Mouse (Mus musculus): ENCODE measurements around the gene Dr1. TPM values are rescaled to one million over a fixed set of nuclear protein-coding genes. Genes with fewer than 3 reads are reported as not detected.
"Not testable (repeated sequence)": the region's sequence is repeated elsewhere in the genome, so short reads cannot be mapped to it uniquely, and the experiment has no call there.

The Dr1 gene
- 10 to 100 TPM; 33.9 to 34.8 TPM for total RNA-seq (2021)
- long read RNA-seq, experiment 1, transcript Dr1-201 (3 exons, 3,085 nt) = major isoform, 42 of 42 reads
- long read RNA-seq, experiment 1, partial matches to known transcripts = 0 of 42 reads
- long read RNA-seq, experiment 1, other reads (novel, unspliced or antisense) = 0 of 42 reads
- long read RNA-seq, experiment 2, transcript Dr1-201 (3 exons, 3,085 nt) = major isoform, 30 of 34 reads
- long read RNA-seq, experiment 2, partial matches to known transcripts = 3 of 34 reads
- long read RNA-seq, experiment 2, other reads (novel, unspliced or antisense) = 1 of 34 reads

GRCm38 (mm10) chr5:108268127-108269062 is at the start of gene Dr1:
Gene Dr1, plus strand, starts transcription at chr5:108268897.
- DNase-seq (ENCODE audit: extremely low spot score in 1 of 2, low spot score in 2 of 2) = peak; percentile 86 to 87
- no peak for TF ChIP-seq CTCF (IDR thresholded peaks at IDR 0.05)
- Histone ChIP-seq H3K4me3 (peak within 1 kb of the TSS; percentile 61), H3K27ac (peak within 1 kb of the TSS; percentile 95)
- intact Hi-C loops (cut with DNase I) = loop anchor here (2.0 to 10.0 kb wide), 4 partner anchors 44 to 364 kb away; partner anchors contain the start of genes Ccdc18, Mtf2, Pigg and Rpl5

DNA sequence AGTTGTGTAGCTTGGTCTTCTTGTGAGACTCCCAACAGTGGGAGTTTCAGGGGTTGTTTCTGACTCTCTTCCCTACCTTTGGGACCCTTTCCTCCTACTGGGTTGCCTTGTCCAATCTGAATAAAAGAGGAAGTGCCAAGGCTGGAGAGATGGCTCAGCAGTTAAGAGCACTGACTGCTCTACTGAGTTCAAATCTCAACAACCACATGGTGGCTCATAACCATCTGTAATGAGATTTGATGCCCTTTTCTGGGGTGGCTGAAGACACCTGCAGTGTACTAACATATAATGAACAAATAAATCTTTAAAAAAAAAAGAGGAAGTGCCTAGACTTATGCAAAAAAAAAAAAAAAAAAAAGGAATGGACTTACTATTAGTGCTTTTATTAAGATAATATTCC is 44.6 kb upstream of the Dr1 start:
- no peak for DNase-seq (ENCODE audit: extremely low spot score in 1 of 2, low spot score in 2 of 2)
- no peak for TF ChIP-seq CTCF (IDR thresholded peaks at IDR 0.05)
- intact Hi-C loops (cut with DNase I) = no loop called here
- no peak overlapping the region for H3K27ac ChIP-seq
- no peak overlapping the region for H3K4me3 ChIP-seq

- intact Hi-C loops (cut with DNase I) = no loop called here
- no peak for DNase-seq (ENCODE audit: extremely low spot score in 1 of 2, low spot score in 2 of 2)
- TF ChIP-seq CTCF (IDR thresholded peaks at IDR 0.05) = no peak
- no peak overlapping the region for H3K4me3 ChIP-seq
- H3K27ac ChIP-seq = no peak overlapping the region
Measured at GRCm38 (mm10) chr5:108226159-108226558, 42.5 kb upstream of the Dr1 start.

DNA sequence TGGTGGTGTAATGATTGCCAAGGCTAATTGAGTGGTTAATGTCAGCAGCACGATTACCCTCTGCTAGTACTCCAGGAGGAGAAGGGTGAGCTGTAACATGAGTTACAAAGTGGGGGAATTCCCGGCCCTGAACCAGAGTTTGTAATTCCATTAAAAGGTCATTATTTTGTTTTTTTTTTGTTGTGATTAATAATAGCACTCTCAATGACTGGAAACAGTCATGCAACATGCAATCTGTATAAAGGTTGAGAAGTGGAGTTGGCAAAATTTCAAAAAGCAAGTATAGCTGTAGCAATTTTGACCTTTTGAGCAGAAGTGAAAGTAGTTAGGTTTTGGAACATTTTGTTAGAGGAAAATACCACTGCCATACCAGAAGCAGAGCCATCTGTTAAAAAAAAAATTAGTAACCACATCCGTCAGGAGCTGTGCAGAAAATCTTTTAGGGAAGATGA is 22.4 kb upstream of the Dr1 start:
- TF ChIP-seq CTCF (IDR thresholded peaks at IDR 0.05) = no peak
- Histone ChIP-seq H3K4me3 (no peak overlapping the region), H3K27ac (no peak overlapping the region)
- DNase-seq (ENCODE audit: extremely low spot score in 1 of 2, low spot score in 2 of 2) = no peak
- intact Hi-C loops (cut with DNase I) = no loop called here

DNA sequence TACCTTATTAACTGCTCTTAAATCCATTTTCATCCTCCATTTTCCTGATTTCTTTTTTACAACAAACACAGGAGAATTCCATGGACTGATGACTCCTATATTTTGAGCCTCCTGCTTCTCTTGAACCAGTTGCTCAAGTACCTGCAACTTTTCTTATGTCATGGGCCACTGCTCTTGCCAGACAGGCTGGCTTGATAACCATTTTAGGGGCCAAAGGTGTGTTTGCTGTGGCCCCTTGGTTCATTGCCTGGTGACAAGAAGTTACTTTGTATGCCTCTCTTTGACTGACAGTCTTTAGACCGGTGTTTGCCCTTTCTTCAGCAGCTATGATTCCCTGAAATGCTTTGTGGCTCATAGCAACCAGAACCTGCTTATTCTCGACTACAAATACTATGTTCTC is 18.7 kb upstream of the Dr1 start:
- intact Hi-C loops (cut with DNase I) = no loop called here
- H3K27ac ChIP-seq = no peak overlapping the region
- DNase-seq (ENCODE audit: extremely low spot score in 1 of 2, low spot score in 2 of 2) = no peak
- no peak overlapping the region for H3K4me3 ChIP-seq
- TF ChIP-seq CTCF (IDR thresholded peaks at IDR 0.05) = no peak

- Histone ChIP-seq H3K4me3 (no peak overlapping the region), H3K27ac (no peak overlapping the region)
- intact Hi-C loops (cut with DNase I) = no loop called here
- no peak for DNase-seq (ENCODE audit: extremely low spot score in 1 of 2, low spot score in 2 of 2)
- TF ChIP-seq CTCF (IDR thresholded peaks at IDR 0.05) = no peak
Measured at GRCm38 (mm10) chr5:108255259-108255658, 13.4 kb upstream of the Dr1 start.

GRCm38 (mm10) chr5:108262722-108263121 is 6.0 kb upstream of the Dr1 start:
- DNase-seq (ENCODE audit: extremely low spot score in 1 of 2, low spot score in 2 of 2) = peak in 1 of 2 experiments; percentile 17

DNA sequence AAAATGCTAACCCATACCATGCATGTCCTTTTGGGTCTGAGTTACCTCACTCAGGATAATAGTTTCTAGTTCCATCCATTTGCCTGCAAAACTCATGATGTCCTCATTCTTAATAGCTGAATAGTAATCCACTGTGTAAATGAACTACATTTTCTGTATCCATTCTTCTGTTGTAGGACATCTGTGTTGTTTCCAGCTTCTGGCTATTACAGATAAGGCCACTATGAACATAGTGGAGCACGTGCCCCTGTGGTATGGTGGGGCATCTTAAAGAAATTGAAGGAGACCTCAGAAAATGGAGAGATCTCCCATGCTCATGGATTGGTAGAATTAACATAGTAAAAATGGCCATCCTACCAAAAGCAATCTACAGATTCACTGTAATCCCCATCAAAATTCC is 4.9 kb upstream of the Dr1 start:
- H3K27ac ChIP-seq; H3K4me3 ChIP-seq; DNase-seq (ENCODE audit: extremely low spot score in 1 of 2, low spot score in 2 of 2): not testable (repeated sequence)
- intact Hi-C loops (cut with DNase I) = loop anchor here (10.0 kb wide), 2 partner anchors 199 to 359 kb away; partner anchors contain the start of genes Mtf2 and Rpl5

More at GRCm38 (mm10) chr5:108262722-108263121, 6.0 kb upstream of the Dr1 start:
- no peak for TF ChIP-seq CTCF (IDR thresholded peaks at IDR 0.05)
- no peak overlapping the region for H3K4me3 ChIP-seq
- no peak overlapping the region for H3K27ac ChIP-seq
- intact Hi-C loops (cut with DNase I) = loop anchor here (10.0 kb wide), 2 partner anchors 198 to 358 kb away; partner anchors contain the start of genes Mtf2 and Rpl5

DNA sequence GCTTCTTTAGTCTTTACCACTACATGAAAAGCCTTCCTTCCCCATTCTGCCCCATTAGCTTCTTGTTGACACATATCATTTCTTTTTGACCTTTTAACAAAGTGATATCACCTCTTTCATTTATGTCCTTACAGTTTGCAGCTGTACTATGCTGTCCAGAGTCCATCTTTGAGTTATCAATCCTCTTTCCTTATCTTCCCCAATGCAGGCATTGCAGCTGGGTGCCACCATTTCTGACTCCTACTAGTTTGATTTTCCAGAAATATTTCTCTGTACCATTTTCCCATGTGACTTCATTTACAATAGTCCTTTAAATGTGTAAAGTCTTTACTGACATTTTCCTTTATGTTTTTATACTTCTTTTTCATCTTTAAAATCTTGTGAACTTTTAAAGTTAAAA is 1.7 kb upstream of the Dr1 start:
- no peak for TF ChIP-seq CTCF (IDR thresholded peaks at IDR 0.05)
- H3K27ac ChIP-seq = no peak overlapping the region
- intact Hi-C loops (cut with DNase I) = loop anchor here (10.0 kb wide), 2 partner anchors 202 to 362 kb away; partner anchors contain the start of genes Mtf2 and Rpl5
- no peak for DNase-seq (ENCODE audit: extremely low spot score in 1 of 2, low spot score in 2 of 2)
- H3K4me3 ChIP-seq = no peak overlapping the region

GRCm38 (mm10) chr5:108269063-108269810 is 540 bp downstream of the Dr1 start:
- DNase-seq (ENCODE audit: extremely low spot score in 1 of 2, low spot score in 2 of 2) = peak in 1 of 2 experiments; percentile 8
- Histone ChIP-seq H3K4me3 (peak overlapping the region; percentile 61), H3K27ac (peak overlapping the region; percentile 95)
- intact Hi-C loops (cut with DNase I) = loop anchor here (2.0 to 10.0 kb wide), 4 partner anchors 44 to 364 kb away; partner anchors contain the start of genes Ccdc18, Mtf2, Pigg and Rpl5
- TF ChIP-seq CTCF (IDR thresholded peaks at IDR 0.05) = no peak

DNA sequence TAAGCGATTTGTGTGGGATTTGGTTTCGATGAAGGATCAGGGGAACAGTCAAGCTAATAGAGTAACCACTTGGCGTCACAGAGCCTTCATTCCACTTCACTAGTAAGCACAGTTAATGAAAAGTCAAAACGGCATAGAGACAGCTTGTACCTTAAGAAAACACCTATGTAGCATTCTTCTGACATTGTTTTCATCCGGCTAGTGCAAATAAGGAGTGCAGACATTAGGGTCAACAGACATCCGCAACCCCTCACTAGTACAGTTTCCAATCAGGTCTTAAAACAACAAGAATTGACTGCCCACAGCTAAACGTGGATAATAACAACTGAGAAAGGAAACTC is 1.1 kb downstream of the Dr1 start:
- H3K4me3 ChIP-seq = peak overlapping the region; percentile 61
- H3K27ac ChIP-seq = no peak overlapping the region
- TF ChIP-seq CTCF (IDR thresholded peaks at IDR 0.05) = no peak
- DNase-seq (ENCODE audit: extremely low spot score in 1 of 2, low spot score in 2 of 2) = no peak
- intact Hi-C loops (cut with DNase I) = loop anchor here (2.0 to 10.0 kb wide), 4 partner anchors 43 to 365 kb away; partner anchors contain the start of genes Ccdc18, Mtf2, Pigg and Rpl5

Measured in left cerebral cortex, adult 2 months (tissue).